Mouse (Mus musculus) B cell, adult 67 days (primary cell): Measurements from ENCODE around the gene BC048679. TPM values are rescaled to one million over a fixed set of nuclear protein-coding genes. Genes with fewer than 3 reads are reported as not detected.

Experiments used
- total RNA-seq, 2 experiments: library from RNA; stranded (reverse); gene quantifications; 4 replicates each; pipeline ENCODE4 v1.2.4; 2023

BC048679 gene
- not detected for total RNA-seq

GRCm38 (mm10) chr7:81498181-81498580 is at the start of gene BC048679:
Gene BC048679, minus strand, starts transcription at chr7:81498281.

GRCm38 (mm10) chr7:81493331-81494021 is 4.6 kb downstream of the BC048679 start, which contains the start of gene Ap3b2:
Gene Ap3b2, minus strand, starts transcription at chr7:81493925.

GRCm38 (mm10) chr7:81455155-81455651 is 42.9 kb downstream of the BC048679 start, which contains the start of gene Cpeb1:
Gene Cpeb1, minus strand, starts transcription at chr7:81455465.

Other genes starting within 250 kb of the BC048679 start
- 1,000 to 10,000 TPM; 1,700 to 1,708 TPM for gene Rps17, start 153.0 kb downstream of the BC048679 start, total RNA-seq
- gene Cpeb1, start 42.8 kb downstream of the BC048679 start, total RNA-seq, result not detected
- not detected for gene Ap3b2, start 4.4 kb downstream of the BC048679 start, total RNA-seq
- under 1 TPM; 0.26 to 0.53 TPM for gene Fsd2, start 68.7 kb upstream of the BC048679 start, total RNA-seq
- 10 to 100 TPM; 32.3 to 36.7 TPM for gene Whamm, start 73.0 kb upstream of the BC048679 start, total RNA-seq
- gene Homer2, start 209.2 kb upstream of the BC048679 start, total RNA-seq, result not detected